Comparison of ENCODE assay signal across 20 mouse cellular contexts in the genomic region with DNA sequence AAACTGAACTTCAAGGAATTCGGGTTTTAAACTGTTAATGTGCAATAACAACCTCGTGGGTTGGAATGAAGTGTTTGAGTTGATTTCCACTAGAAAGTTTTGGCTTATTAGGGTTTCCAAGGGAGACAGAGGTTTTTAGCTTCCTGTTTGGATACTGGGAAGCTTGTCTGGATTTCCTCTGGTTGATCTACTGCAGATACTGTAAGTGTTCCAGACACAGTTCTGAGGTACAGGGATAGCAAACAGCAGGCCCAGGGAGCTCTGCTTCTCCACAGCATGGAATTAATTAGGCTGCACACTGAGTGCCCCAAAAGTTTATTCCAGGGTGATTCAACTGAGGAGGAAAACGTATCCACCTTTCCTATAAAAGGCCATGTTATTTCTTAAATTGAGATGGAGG.
DNase-seq lines count a peak whose midpoint lies in the region; ATAC-seq lines count a peak whose summit lies in the region.
"Had no signal": no experiment of that assay in that cellular context is flagged by ENCODE, and none has a peak within 500 bp of the region (broad histone marks: within the 10 kb centered on the region; RNA-seq: fewer than 3 reads in every experiment).

No protein-coding gene starts in this region.

- no peaks in the 10 kb centered on the region for H3K9me3 ChIP-seq in heart, embryonic 12.5 days (replicated peaks)
- H3K9me3 ChIP-seq in embryonic facial prominence, embryonic 10.5 days, result no peaks in the 10 kb centered on the region
- H3K9me3 ChIP-seq in embryonic facial prominence, embryonic 14.5 days (ENCODE audit: control insufficient read depth, low read length), result no peaks in the 10 kb centered on the region
- H3K9me3 ChIP-seq in limb, embryonic 15.5 days, result no peaks in the 10 kb centered on the region
- H3K9me3 ChIP-seq: hindbrain, embryonic 12.5 days; neural tube, embryonic 15.5 days; stomach, embryonic 15.5 days had no signal

- no peaks in the 10 kb centered on the region for H3K36me3 ChIP-seq in heart, embryonic 12.5 days
- H3K36me3 ChIP-seq in embryonic facial prominence, embryonic 10.5 days (replicated peaks), result no peaks in the 10 kb centered on the region
- no peaks in the 10 kb centered on the region for H3K36me3 ChIP-seq in embryonic facial prominence, embryonic 14.5 days (ENCODE audit: control insufficient read depth, insufficient read depth, low read length)
- H3K36me3 ChIP-seq in limb, embryonic 15.5 days, result no peaks in the 10 kb centered on the region
- H3K36me3 ChIP-seq: hindbrain, embryonic 12.5 days; neural tube, embryonic 15.5 days; stomach, embryonic 15.5 days had no signal

- H3K4me1 ChIP-seq in heart, embryonic 12.5 days (replicated peaks), result peaks cover 23% of the 10 kb centered on the region
- peaks cover 13% of the 10 kb centered on the region for H3K4me1 ChIP-seq in embryonic facial prominence, embryonic 10.5 days
- peaks cover 11% of the 10 kb centered on the region; the same call in 1 of the 2 replicates for H3K4me1 ChIP-seq in embryonic facial prominence, embryonic 14.5 days (ENCODE audit: control insufficient read depth, insufficient read depth, low read length)
- H3K4me1 ChIP-seq in limb, embryonic 15.5 days, result peaks cover 13% of the 10 kb centered on the region
- H3K4me1 ChIP-seq: hindbrain, embryonic 12.5 days; neural tube, embryonic 15.5 days; stomach, embryonic 15.5 days had no signal

- no peaks in the 10 kb centered on the region for H3K27me3 ChIP-seq in heart, embryonic 12.5 days (replicated peaks)
- no peaks in the 10 kb centered on the region for H3K27me3 ChIP-seq in embryonic facial prominence, embryonic 10.5 days (replicated peaks; ENCODE audit: low read depth, poor library complexity, severe bottlenecking)
- H3K27me3 ChIP-seq in embryonic facial prominence, embryonic 14.5 days (replicated peaks; ENCODE audit: control insufficient read depth, insufficient read depth, low read length), result no peaks in the 10 kb centered on the region
- no peaks in the 10 kb centered on the region for H3K27me3 ChIP-seq in limb, embryonic 15.5 days
- H3K27me3 ChIP-seq: hindbrain, embryonic 12.5 days; neural tube, embryonic 15.5 days; stomach, embryonic 15.5 days had no signal

- DNase-seq in heart, postnatal 36 days, result no peak
- peak; percentile 15 for DNase-seq in embryonic facial prominence, embryonic 10.5 days (ENCODE audit: low spot score)
- peak; percentile 65 for DNase-seq in embryonic facial prominence, embryonic 14.5 days (ENCODE audit: low spot score)
- no peak for DNase-seq in right cerebral cortex, postnatal 10 days (ENCODE audit: low spot score in 2 of 2)
- no peak for DNase-seq in thymus, postnatal 14 days
- DNase-seq: adrenal gland, adult 8-10 months; cerebellum, adult 9-10 months; gastrocnemius, adult 2 months; kidney, postnatal 36 days; lung, adult 18-20 months; right cerebral cortex, postnatal 14 days; thymus, adult 18-20 months had no signal

- ATAC-seq in heart, embryonic 12.5 days (ENCODE audit: insufficient number of reproducible peaks, low FRiP score), result no peak
- 0 out of 2 replicates have a peak, but pooled peaks have one; percentile 50 for ATAC-seq in embryonic facial prominence, embryonic 14.5 days (ENCODE audit: low read depth)
- no peak for ATAC-seq in limb, embryonic 15.5 days (ENCODE audit: insufficient number of reproducible peaks, low FRiP score, low TSS enrichment, low read depth)
- ATAC-seq: forebrain, embryonic 16.5 days; midbrain, embryonic 16.5 days had no signal

- H3K9ac ChIP-seq in heart, embryonic 12.5 days, result no peak overlapping the region
- H3K9ac ChIP-seq in embryonic facial prominence, embryonic 14.5 days (ENCODE audit: low read depth, low read length), result no peak overlapping the region
- H3K9ac ChIP-seq in limb, embryonic 15.5 days, result no peak overlapping the region
- H3K9ac ChIP-seq: hindbrain, embryonic 12.5 days; neural tube, embryonic 15.5 days; stomach, embryonic 15.5 days had no signal

- intact Hi-C loops in heart, postnatal 36 days (cut with DNase I), result no loop called here

- no peak overlapping the region for H3K4me2 ChIP-seq in heart, embryonic 12.5 days
- H3K4me2 ChIP-seq in embryonic facial prominence, embryonic 14.5 days (ENCODE audit: low read depth, low read length), result no peak overlapping the region
- H3K4me2 ChIP-seq in limb, embryonic 15.5 days, result no peak overlapping the region
- H3K4me2 ChIP-seq: hindbrain, embryonic 12.5 days; neural tube, embryonic 15.5 days; stomach, embryonic 15.5 days had no signal

- H3K4me3 ChIP-seq in heart, embryonic 12.5 days, result no peak overlapping the region
- H3K4me3 ChIP-seq in embryonic facial prominence, embryonic 10.5 days, result no peak overlapping the region
- no peak overlapping the region for H3K4me3 ChIP-seq in embryonic facial prominence, embryonic 14.5 days (ENCODE audit: low read depth, low read length)
- no peak overlapping the region for H3K4me3 ChIP-seq in limb, embryonic 15.5 days
- H3K4me3 ChIP-seq: gastrocnemius, adult 2 months; hindbrain, embryonic 12.5 days; left cerebral cortex, adult 2 months; neural tube, embryonic 15.5 days; stomach, embryonic 15.5 days had no signal

- H3K27ac ChIP-seq in heart, embryonic 12.5 days (ENCODE audit: poor library complexity, severe bottlenecking), result peak overlapping the region; percentile 71
- H3K27ac ChIP-seq in embryonic facial prominence, embryonic 10.5 days (replicated peaks), result no peak overlapping the region
- H3K27ac ChIP-seq in embryonic facial prominence, embryonic 14.5 days (replicated peaks; ENCODE audit: low read depth, low read length), result peak overlapping the region; percentile 46
- peak overlapping the region; percentile 39 for H3K27ac ChIP-seq in limb, embryonic 15.5 days
- H3K27ac ChIP-seq: gastrocnemius, adult 2 months; hindbrain, embryonic 12.5 days; left cerebral cortex, adult 2 months; neural tube, embryonic 15.5 days; stomach, embryonic 15.5 days had no signal

- WGBS in heart, embryonic 12.5 days, result 43% methylated on average over 3 of the region's 3 CpGs
- WGBS in embryonic facial prominence, embryonic 10.5 days, result 57% methylated on average over 3 of the region's 3 CpGs
- 37% methylated on average over 3 of the region's 3 CpGs for WGBS in embryonic facial prominence, embryonic 14.5 days
- 32% methylated on average over 3 of the region's 3 CpGs for WGBS in limb, embryonic 15.5 days

Comparison
In these comparisons a context has a peak if more than half of its experiments do, and no peak if none do; other contexts are left out.
1. DNase-seq: peak in embryonic facial prominence, embryonic 10.5 days (single experiment) and embryonic facial prominence, embryonic 14.5 days (single experiment); none in heart, postnatal 36 days (0 of 2), right cerebral cortex, postnatal 10 days (0 of 2) and thymus, postnatal 14 days (single experiment).